Mouse (Mus musculus) adrenal gland, adult 18-20 months (tissue): ENCODE data around the gene Exosc6. TPM values are rescaled to one million over a fixed set of nuclear protein-coding genes. Genes with fewer than 3 reads are reported as not detected.
A peak's percentile ranks its signal among the peaks of the same experiment; 100 is the strongest.
"Not testable (repeated sequence)": the region's sequence is repeated elsewhere in the genome, so short reads cannot be mapped to it uniquely, and the experiment has no call there.

Experiments used
- DNase-seq, 2 experiments: peaks; one replicate each; pipeline ENCODE4 v3.0.0; 2021 to 2022; ENCODE audit warnings: low spot score in 2 of 2
- long read RNA-seq, 2 experiments: library from polyadenylated mRNA; stranded (forward); transcript quantifications; one replicate each; pipeline ENCODE4 v2.0.0; 2021
- total RNA-seq, 2 experiments: library from RNA; stranded (reverse); gene quantifications; 1 replicate in 1 of 2; 2 replicates in 1 of 2; pipeline ENCODE4 v1.2.3; 2021

Exosc6 gene
- total RNA-seq = not detected
- long read RNA-seq, experiment 1, transcript Exosc6-201 (1 exons, 1,326 nt) = major isoform, 20 of 20 reads
- long read RNA-seq, experiment 1, partial matches to known transcripts = 0 of 20 reads
- long read RNA-seq, experiment 1, other reads (novel, unspliced or antisense) = 0 of 20 reads
- long read RNA-seq, experiment 2, transcript Exosc6-201 (1 exons, 1,326 nt) = major isoform, 81 of 81 reads
- long read RNA-seq, experiment 2, partial matches to known transcripts = 0 of 81 reads
- long read RNA-seq, experiment 2, other reads (novel, unspliced or antisense) = 0 of 81 reads

DNA sequence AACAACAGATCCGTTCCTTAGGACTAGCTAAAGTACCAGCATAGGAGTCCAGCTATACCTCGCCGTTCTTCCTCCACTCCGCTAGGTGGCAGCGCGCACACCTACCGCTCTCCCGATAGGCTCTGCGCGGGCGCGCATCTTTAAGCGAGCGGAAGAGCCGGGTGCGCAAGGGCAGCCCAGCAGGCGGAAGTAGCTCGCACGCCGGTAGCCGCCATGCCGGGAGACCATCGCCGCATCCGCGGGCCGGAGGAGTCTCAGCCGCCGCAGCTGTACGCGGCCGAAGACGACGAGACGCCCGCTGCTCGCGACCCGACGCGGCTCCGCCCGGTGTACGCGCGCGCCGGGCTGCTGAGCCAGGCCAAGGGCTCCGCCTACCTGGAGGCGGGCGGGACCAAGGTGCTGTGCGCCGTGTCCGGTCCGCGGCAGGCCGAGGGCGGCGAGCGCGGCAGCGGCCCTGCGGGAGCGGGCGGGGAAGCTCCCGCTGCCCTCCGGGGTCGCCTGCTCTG, at the start of gene Exosc6:
Gene Exosc6, plus strand, starts transcription at position 182 of the 506 bp plus-strand sequence.
- DNase-seq = peak; percentile 85 to 89

DNA sequence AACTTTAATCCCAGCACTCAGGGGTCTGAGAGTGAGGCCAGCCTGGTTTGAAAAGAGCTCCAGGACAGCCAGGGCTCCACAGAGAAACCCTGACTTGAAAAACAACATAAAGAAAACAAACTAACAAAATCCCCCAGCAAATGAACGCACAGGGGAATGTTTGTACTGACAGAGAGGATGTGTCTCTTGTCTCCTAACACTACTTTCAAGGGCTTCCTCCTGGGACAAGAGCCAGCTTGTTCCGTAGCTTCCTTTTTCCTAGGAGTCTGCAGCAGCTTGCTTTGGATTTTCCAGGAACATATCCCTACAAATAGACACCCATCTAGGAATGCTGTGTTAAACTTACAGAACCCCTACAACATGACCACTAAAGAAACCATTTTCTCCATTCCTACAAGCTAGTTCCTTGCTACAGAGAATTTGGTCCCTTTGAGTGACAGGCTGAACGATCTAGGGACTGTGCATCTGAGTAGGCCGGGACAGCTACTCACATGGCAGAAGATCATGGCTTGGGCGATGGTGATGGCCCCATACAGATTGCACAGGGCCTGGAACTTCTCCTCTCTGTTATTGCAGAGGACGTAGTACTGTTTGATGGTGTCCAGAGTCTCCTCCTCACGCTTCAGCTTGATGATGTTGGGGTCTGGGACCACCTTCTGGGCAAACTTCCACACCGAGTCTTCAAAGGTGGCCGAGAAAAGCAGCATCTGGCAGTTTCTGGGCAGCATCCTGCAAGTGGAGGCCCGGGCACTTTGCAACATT, 45.7 kb upstream of the Exosc6 start:
- DNase-seq = not testable (repeated sequence)

- DNase-seq = not testable (repeated sequence)
These were observed 29.5 kb upstream of the Exosc6 start for GRCm38 (mm10) chr8:111026609-111027008.

GRCm38 (mm10) chr8:111027391-111027937, 28.7 kb upstream of the Exosc6 start:
- peak; percentile 84 to 86 for DNase-seq

GRCm38 (mm10) chr8:111029589-111029988, 26.6 kb upstream of the Exosc6 start:
- no peak for DNase-seq

DNA sequence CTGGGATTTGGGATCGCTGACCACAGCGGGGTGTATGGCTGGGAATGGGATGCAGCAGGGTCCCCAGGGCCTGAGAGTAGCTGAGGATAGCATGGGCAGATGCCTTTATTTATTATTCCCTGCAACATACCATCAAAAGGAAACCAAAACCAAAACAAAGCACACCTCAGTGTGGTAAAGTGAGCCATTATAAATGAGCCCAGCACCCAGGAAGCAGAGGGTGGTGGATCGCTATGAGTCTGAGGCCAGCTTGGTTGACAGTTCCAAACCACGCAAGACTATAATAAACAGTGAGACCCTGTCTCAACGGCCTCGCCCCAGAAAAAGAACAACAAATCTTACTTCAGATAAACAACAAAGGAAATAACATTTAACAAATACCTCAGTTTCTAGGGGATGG, 26.1 kb upstream of the Exosc6 start:
- DNase-seq = no peak

GRCm38 (mm10) chr8:111031572-111031971, 24.6 kb upstream of the Exosc6 start, which contains the start of gene Ddx19b:
Ddx19b (minus strand) TSS chr8:111031751.
- no peak for DNase-seq

- DNase-seq = no peak
These were observed 23.2 kb upstream of the Exosc6 start, which contains the start of gene Aars for GRCm38 (mm10) chr8:111032916-111033315. Aars (plus strand) TSS chr8:111033144.

- DNase-seq = peak; percentile 82 to 92
These were observed 22.5 kb upstream of the Exosc6 start for GRCm38 (mm10) chr8:111033482-111034215.

DNA sequence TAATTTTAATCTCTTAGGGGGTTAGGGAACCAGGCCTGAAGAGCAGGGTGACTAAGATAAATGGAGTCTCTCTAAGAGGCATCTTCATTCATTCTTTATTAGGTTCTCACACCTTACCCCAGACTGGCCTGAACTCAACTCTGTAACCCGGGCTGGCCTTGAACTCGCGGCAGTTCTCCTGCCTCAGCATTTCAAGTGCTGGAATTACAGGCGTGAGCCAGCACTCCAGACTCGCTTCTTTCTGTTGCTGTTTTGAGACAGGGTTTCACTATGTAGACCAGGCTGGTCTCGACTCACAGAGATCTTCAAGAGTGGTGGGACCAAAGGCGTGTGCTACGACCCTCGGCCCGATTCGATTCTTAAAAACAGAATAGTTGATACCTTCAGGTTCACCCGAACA, 21.9 kb upstream of the Exosc6 start:
- no peak for DNase-seq

GRCm38 (mm10) chr8:111036591-111036990, 19.5 kb upstream of the Exosc6 start:
- DNase-seq = no peak

DNA sequence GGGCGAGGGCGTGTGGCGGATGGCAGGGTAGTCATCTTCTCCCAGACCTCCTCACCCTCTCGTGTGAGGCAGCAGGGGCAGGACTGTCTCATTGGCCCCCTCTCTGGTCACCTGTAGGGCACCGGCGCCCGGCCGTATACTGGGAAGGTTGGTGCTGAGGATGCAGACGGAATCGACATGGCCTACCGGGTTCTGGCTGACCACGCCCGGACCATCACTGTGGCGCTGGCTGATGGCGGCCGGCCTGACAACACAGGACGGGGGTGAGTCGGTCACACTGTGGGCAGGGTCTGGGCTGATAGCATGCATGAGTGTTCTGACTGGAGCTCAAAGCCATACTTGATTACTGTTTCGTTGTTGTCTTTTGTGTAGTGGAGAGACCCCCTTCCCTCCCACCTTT, 13.6 kb upstream of the Exosc6 start:
- no peak for DNase-seq

GRCm38 (mm10) chr8:111044003-111044734, 12.0 kb upstream of the Exosc6 start:
- no peak for DNase-seq

DNA sequence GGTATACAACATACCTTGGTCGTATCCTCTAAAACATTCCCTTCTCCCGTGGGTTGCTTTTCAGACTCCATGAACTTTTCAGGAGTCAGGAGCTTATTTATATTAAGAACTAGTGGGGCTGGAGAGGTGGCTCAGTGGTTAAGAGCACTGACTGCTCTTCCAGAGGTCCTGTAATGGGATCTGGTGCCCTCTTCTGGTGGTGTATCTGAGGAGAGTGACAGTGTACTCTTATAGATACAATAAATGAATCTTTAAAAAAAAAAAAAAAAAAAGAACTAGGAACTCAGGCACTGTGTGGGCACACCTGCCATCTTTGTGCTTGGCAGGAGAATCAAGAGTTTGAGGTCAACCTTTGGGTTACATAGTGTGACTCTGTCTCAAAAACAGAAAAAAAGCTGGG, 7.4 kb upstream of the Exosc6 start:
- no peak for DNase-seq

GRCm38 (mm10) chr8:111049106-111049505, 7.0 kb upstream of the Exosc6 start:
- no peak for DNase-seq

- DNase-seq = no peak
These were observed 2.2 kb upstream of the Exosc6 start for GRCm38 (mm10) chr8:111053827-111054518.

DNA sequence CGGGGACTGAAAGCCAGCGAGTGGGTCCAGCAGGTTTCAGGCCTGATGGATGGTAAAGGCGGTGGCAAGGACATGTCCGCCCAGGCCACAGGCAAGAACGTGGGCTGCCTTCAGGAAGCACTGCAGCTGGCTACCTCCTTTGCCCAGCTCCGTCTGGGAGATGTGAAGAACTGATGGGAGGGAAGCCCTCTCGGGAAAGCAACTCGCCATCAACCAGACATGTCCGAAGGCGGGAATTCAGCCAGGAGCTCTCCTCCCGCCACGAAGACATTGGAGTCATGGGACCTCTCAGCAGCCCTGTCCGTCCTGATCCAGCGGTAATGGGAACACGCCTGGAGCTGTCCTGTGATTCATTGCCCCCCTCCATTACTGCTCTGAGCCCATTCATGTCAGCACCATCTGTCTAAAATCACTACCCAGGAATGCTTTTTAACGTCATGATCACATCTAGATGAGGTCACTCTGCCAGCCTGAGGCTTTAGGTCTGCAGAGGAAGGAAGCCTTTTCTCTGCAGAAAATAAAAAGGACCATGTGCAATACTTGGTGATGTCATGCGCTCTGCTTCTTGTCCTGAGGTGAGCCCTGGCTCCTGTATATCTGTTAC, 1.0 kb upstream of the Exosc6 start:
- DNase-seq = no peak

DNA sequence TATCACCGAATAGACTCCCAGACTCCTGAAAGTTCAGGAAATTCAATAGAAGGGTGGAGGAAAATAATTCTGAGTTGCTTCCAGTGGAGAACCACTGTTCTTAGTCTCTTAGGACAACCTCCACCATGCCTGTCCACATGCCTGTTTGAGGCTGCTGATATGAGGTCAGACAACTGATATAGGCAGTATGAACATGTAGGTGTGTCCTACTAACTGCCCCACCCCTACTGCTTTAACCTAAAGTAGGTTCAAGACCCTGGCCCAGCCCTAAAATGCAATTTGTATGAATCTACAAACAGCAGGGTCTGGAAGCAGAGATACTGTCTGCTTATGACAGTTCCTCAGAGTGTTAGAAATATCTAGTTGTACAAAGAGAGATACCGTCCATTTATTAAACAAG, 478 bp upstream of the Exosc6 start:
- no peak for DNase-seq

DNA sequence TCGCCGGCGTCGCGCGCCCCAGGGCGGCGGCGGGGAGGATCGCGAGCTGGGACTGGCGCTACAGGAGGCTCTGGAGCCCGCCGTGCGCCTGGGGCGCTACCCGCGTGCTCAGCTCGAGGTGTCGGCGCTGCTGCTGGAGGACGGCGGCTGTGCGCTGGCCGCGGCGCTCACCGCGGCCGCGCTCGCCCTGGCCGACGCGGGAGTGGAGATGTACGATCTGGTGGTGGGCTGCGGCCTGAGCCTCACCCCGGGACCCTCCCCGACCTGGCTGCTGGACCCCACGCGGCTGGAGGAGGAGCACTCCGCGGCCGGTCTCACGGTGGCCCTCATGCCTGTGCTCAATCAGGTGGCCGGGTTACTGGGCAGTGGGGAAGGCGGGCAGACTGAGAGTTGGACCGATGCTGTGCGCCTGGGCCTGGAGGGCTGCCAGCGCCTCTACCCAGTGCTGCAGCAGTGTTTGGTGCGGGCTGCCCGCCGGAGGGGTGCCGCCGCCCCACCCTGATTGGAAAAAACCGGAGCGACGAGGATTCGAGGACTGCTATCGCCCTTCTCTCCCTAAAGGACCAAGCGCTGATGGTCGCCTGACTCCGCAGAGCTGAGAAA, 653 bp downstream of the Exosc6 start:
- DNase-seq = peak; percentile 37 to 59
